Mouse (Mus musculus) ovary, adult 10 weeks (tissue): ENCODE data around the gene Slc7a14. TPM values are rescaled to one million over a fixed set of nuclear protein-coding genes. Genes with fewer than 3 reads are reported as not detected.

Experiments used
- polyA plus RNA-seq: library from polyadenylated mRNA; stranded (reverse); fragments of 350-450 nt; fragmentation: Illumina TruSeq; extraction: RNeasy Lipid Tissue Mini Kit (QIAGEN cat#74804); gene quantifications from one replicate; pipeline ENCODE4 v1.2.3, GENCODE M21; 2014

Slc7a14 gene
- polyA plus RNA-seq = 0.09 TPM

DNA sequence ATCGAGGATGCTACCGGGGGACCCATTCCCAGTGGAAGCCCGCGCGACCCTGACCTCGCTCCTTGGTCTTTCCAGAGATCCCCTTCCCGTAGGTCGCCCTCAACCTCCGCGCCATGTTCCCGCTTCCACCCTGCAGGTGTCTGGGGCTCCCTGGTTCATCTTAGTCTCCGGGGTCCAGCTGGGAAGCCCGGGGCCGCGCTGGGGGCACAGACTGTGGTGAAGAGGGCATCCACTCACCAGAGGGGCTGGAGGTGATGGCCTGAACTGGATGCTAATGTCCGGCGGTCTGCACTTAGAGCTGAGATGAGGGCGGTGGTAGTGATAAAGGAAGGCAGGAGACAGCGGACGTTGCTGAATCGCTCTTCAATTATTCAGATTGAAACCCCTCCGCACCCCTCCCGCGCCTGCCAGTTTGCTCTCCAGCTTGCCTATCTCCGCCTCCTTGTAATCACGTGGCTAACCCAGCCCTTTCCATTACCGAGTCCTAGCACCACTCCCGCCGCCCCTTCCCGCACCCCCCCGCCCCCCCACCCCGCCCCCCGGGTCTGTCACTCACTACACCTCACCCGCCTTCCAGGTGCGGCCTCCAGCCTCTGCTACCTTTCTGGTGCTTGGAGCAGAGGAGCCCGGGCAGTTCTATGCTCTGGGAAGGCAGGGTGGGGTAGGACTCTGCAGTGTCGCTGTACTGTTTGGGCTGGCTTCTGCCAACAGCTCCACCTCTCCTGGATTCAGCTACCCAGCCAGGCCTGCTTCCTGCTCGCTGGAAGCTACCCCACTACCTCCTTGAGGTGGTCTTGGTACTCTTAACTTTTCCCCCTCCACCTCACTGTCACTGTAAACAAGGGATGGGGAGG, at the start of gene Slc7a14:
Gene Slc7a14 (minus strand): TSS at position 445 of the 854 bp plus-strand sequence.

Other genes starting within 250 kb of the Slc7a14 start
- gene Skil, start 215.3 kb downstream of the Slc7a14 start, polyA plus RNA-seq = 75.7 TPM
- 22.0 TPM for gene Cldn11, start 160.5 kb downstream of the Slc7a14 start, polyA plus RNA-seq